Mouse (Mus musculus) gastrocnemius, postnatal 4 days (tissue): ENCODE data around the gene Slc50a1. TPM values are rescaled to one million over a fixed set of nuclear protein-coding genes. Genes with fewer than 3 reads are reported as not detected.

Source experiments
- DNase-seq, 2 experiments: peaks; one replicate each; pipeline ENCODE4 v3.0.0; 2021 to 2022; ENCODE audit warnings: low spot score in 2 of 2, mixed read lengths in 2 of 2
- total RNA-seq, 2 experiments: library from RNA; stranded (reverse); gene quantifications; 2 replicates each; pipeline ENCODE4 v1.2.3; 2021

Slc50a1 gene
- total RNA-seq, 2 experiments from 2014 or later: 31.7 to 37.7 TPM

DNA sequence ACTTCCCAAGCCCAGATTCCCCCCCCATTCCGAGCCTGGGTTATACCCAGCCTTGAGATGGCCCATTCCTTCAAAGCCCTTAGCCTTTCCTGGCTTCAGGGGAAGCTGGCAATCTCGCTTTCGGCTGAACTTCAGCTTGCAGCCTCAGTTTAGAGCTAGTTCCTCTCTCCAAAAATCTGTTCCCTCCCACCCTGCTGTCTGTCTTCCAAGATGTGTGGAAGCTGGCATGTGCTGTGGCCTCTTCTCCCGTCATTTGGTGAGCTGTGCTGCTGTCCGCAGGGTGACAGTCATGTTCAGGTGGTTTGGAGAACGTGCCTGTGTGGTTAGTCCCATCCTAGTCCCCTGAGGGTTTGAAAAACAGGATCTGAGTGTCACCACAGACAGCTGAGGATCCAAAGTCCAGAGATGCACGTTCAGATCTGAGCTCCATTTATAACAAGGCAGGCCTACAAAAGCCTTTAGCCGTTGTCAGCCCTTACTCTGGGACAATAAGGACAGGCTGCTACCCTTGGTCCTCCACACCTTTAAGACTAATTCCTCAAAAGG is 25.4 kb upstream of the Slc50a1 start:
- no peak for DNase-seq

DNA sequence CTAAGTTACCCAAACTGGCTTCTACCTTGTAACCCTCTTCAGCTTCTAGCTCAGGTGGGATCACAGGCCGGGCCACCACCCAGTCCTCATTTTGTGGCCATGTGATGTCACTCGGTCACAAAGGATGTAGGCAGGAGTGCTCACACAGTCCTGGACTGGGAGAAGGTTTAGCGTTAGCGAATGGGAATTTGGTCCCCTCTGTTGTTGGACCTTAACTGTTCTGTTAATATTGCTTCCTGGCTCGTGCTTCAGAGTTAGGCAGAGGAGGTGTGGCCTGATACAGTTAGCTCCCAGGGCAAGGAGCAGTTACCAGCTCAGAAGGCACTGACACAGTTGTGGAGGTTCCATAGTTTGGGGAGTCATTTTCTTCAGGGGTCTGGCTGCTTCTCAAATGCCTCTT is 23.8 kb upstream of the Slc50a1 start:
- DNase-seq: no peak

DNA sequence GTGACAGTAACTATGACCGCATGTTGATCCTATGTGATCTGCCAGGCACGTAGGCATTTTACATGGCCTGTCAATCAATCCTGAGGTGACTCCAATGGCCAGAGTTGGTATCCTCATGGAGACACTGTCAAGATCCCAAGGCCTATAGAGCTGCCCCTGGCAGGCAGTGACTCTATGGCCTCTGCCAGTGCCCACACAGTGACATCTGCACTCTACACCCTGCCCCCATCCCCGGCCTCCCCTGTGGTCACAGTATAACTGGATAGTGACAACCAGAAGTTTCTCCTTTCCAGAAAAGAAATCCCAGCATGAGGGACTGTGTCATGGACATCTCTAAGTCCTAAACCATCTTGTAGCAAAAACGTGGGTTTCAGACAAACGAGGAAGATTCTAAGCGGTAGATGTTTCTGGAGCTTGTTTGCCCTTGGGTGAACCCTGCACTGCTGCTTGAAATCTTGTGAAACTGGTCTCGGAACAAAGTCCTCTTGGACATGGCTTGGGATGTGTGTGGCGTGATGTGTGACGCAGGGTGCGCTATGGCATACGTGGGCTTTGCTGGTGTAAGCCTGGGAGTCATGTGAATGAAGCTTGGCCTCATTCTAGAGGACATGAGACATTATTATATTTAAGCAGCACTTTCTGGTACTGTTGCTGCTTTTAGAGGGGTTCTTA is 23.0 kb upstream of the Slc50a1 start:
- DNase-seq: no peak

DNA sequence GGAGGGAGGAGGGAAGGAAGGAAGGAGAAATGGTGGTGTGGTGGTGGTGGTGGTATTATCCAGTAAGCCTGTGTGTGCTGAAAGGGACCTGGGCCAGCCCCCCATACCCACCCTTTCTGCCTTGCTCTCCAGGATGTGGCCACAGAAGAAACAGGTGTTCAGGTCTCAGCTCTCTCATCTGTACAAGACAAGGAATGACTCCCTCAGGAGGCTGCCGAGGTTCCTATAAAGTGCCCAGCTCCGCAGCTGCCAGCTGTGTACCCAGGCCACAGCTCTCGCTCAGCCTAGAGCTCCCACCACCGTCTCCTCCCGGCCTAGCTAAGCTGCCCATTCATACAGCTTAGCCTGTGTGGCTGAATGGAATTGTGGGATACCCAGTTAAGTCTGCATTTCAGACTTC is 21.9 kb upstream of the Slc50a1 start:
- DNase-seq: no peak

DNA sequence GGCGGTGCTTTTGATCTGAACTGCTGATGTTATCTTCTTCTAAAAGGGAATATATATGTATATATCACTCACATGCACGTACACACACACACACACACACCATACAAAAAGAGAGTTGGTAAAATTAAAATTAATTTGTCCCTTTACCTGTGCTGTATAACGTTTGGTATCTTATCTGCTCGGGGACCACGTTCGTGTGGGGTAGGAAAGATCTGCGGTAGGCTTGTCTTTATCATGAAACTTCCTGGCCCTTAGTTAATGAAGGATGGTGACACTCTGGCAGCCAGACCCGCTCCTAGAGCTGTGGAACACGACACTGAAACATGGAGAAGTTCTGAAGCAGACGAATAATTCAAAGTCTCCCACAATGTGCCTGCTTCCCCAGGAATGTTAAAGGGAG is 21.5 kb upstream of the Slc50a1 start:
- DNase-seq: no peak

GRCm38 (mm10) chr3:89288503-89288928 is 18.1 kb upstream of the Slc50a1 start:
- DNase-seq: no peak

DNA sequence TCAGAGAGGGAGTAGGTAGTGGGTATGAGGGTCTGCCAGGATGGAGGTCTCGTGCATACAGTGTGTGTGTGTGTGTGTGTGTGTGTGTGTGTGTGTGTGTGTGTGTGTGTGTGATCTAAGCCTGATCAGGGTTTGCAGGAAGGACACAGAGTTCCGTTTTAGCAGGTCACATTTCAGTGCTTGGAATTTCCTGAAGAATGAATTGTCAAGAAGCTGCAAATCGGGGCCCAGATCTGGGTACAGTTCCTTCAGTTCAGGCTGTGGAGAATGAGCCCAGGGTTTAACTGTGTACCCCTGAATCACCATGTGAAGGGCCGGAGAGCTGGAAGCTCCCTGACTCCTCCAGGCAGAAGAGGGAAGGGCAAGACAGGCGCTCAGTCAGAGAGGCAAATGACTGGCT is 16.9 kb upstream of the Slc50a1 start:
- no peak for DNase-seq

GRCm38 (mm10) chr3:89285526-89285925 is 15.2 kb upstream of the Slc50a1 start:
- DNase-seq: no peak

DNA sequence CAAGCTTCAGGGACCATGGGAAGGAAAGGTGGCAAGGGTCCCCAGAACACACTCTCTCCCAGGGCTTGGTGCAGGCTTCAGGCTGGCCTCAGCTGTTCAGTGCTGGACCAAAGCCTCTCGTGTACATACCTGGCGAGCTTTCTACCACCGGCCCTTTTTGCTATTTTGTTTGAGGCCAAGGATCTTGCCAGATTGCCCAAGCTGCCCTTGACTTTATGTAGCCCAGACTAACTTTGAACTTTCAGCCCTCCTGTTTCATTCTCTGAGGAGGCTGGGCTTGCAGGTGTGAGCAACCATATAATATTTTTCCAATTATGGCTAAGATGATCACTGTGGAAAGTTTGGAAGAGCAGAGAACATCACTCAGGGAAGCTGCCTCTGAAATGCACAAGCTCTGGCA is 13.9 kb upstream of the Slc50a1 start:
- DNase-seq: no peak

DNA sequence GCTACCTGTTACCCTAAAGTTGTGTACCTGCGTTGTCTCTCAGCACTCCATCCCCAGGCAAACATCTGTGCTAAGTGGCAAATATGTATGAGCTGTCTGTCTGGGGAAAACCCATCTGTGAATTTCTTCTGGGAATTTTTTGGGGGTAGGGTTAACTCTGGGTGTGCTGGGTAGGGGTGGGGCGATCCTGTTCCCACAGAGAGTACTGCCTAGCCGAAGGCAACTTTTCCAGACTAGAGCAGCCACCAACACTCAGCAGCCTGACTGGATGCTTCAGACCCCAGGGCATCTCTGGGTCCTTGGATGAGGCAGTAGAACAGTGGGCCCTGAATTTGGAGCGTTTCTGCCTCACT is 11.9 kb upstream of the Slc50a1 start:
- DNase-seq: no peak

DNA sequence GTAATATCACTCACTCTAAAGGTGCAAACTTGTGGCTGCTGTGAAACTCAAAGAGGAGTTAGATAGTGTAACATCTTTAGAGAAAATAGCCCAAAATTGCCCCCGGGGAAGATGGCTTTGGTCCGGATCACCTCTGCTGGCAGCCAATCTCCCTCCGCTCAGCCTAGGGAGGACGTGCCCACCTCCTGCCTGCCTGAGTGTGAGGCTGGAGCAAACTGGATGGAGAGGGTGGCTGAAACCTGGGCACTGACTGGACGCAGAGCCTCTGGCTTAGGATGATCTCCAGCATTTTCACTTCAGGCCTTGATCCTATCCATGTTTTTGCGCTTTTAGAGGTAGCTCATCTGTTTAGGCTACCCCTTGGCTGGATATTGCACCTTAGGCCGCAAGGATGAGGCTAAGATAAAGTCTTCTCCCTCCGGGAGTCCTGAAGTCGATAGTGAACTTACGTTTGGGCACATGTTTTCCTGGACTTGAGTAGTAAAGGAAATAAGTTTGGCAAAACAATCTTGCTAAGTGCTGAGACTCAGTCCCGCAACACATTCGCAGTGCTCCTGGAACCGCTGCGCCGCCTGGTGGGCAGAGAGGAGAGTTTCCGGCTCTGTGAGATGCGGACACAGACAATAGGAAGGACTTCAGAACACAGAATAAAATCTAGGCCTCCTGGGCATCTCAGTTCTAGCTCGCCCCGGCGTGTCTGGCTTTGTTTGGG is 11.4 kb upstream of the Slc50a1 start:
- DNase-seq: peak; percentile 80 to 83

DNA sequence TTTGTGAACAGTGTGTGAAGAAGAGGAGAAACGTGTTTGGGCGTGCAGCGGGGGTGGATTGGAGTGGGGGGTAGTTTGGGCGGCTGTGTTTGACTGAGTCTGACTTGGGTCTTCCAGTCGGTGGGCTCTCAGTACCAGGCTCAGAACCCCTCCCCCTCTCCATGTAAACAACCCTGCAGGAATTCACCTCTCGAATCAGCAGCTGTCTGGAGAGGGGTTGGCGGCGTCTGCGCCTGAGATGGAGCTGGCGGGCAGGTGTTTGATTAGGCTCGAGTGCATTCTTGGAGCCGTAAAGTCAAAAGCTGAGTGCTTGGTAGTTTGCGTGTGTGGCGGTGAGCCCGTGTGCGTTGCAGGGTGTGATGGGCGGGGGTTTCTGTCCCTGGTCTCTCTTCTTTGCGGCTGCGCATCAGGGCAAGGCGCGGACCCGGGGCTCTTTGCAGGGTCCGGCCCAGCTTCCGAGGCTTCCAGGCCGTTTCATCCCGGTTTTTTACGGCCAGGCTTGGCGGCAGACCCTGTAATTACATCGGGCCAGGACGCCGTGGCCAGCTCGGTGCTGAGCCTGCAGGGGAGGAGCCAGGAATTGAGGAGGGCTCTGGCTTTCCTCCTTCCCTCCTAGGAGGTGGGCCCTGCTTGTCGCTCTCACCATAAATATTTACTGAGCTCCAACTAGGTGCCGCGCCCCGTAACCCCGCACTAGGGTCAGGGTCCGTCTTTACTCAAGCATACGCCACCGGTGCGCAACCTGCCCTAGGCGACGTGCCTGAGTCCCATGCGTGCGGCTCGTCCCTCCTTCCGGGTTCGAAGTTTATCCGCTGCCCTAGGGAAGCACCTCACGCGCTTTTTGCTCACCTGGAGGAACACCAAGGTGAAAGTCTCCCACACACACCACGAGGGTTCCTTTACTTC is 10.5 kb upstream of the Slc50a1 start, which contains the start of gene Efna1:
TSS of gene Efna1 (minus strand) at position 537 of the 906 bp plus-strand sequence.
- DNase-seq: peak; percentile 35 to 60

DNA sequence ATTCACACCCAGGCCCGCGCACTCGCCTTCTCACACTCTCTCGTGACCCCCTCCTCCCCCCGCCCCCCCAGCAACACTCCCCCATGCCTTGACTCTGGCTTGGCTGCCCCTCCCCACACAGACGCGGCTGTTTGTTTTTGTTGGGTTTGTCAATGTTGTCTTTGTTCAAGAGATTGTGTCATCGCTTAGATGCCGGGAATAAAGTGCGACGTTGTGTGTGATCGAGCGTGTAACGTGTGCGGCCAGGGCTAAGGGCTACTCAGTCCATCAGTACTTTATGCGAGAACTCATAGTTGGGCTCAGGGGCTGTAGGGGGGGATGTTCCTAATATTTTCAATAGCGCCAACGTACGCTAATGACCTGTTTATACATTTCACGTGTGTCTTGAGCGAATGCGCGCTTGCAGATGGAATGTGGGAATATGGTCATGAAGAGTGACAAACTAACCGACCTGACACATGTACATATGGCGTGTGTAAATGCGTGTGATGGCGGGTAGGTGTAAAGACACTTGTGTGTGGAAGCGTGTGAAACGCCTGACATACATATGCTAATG is 9.8 kb upstream of the Slc50a1 start:
- no peak for DNase-seq

- DNase-seq: peak; percentile 61 to 76
Observed at GRCm38 (mm10) chr3:89279153-89279890, 9.0 kb upstream of the Slc50a1 start.

- no peak for DNase-seq
Observed at GRCm38 (mm10) chr3:89278643-89279042, 8.3 kb upstream of the Slc50a1 start.

DNA sequence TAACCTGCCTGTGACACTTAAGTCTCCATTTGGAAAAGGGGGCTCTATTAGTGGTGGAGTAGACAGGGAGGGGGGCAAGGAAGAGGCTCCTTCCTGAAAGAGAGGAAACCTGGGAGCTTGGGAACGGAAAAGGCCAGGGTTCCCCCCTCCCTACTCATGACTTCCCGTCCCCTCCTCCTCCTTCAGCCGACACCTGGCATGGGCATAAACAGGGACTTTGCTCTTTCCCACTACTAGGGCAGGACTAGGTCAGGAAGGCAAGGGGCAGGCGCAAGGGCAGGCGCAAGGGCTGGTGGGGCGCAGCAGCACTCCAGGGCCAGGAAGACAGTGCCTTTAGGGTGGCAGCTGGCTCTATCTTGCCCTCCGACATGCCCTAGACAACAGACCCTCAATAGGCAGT is 7.7 kb upstream of the Slc50a1 start:
- no peak for DNase-seq

DNA sequence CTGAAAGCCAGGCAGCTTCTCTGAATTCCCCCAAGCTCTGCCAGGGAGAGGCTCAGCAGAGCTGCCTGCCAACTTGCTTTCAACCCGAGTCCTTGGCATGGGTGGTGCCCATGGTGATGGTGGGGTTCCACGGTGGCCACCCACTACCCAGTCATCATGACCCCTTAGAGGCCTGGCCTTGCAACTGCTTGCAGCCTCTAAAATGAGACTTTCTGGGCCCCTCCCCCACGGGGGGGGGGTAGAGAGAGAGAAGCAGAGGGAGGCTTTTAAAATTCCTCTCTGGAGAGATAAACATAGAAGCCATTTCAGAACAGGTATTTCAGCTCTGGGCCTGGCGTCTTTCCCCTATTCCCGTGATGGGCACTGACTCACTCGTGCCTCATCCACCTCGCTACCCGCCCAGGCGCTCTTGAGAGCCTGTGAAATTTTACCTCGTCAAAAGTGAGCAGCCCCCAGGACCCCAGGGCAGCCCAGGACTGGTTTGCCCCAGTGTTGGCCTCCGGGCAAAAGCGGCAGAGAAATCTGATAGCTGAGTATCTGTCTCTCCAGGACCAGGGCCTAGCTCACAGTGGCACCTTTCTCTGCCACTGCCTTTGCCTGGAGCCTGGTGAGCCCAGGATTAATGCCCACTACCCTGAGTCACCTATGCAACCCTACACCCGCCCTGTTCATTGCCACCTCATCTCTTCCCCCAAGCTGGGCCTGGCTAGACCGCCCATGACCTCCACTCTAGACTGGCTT is 7.1 kb upstream of the Slc50a1 start:
- DNase-seq: no peak

DNA sequence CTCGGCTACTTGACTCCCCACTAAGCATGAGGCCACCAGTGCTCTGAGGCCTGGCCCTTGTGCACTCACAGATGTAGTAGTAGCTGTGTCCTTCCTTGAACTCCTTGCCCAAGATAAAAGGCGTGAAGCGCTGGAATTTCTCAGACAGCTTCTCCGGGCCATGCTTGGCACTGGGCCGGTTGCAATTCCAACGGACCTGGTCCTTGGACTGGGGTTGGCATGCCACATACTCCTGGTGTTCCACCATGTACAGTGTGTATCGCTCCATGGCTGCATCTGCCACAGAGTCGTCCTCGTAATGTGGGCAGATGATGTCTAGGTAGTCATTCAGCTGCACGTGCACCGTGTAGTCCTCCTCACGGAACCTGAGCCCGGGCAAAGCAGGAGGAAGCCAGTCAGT is 5.7 kb upstream of the Slc50a1 start:
- no peak for DNase-seq

DNA sequence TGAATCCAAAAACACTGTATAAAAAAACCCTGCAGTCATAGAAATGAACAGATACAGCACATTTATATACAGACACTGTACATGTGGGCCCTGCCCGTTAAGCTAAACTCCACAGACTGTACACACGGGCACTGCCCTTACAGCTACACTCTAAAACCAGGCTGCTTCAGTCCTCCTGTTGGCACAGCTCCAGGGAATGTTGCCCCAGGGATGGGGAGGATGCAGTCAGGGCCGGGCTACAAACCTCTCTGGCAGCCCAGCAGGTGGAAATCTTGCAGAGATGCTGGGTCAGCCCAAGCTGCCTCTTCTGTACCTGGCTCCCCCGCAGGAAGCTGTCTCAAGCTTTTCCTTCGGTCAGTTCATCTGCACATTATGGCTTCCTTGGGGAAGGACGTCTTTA is 1.4 kb upstream of the Slc50a1 start:
- DNase-seq: no peak

- peak in 1 of 2 experiments; percentile 37 for DNase-seq
Observed at GRCm38 (mm10) chr3:89270891-89271290, 521 bp upstream of the Slc50a1 start.
